20 mouse cellular contexts compared by ENCODE assay signal in genomic region chr2:25408908-25409307, GRCm38 (mm10).
"Had no signal": no experiment of that assay in that cellular context is flagged by ENCODE, and none has a peak within 500 bp of the region (broad histone marks: within the 10 kb centered on the region; RNA-seq: fewer than 3 reads in every experiment).

No protein-coding gene starts in this region.

- H3K36me3 ChIP-seq: heart, embryonic 10.5 days; heart, embryonic 12.5 days; intestine, embryonic 15.5 days; limb, embryonic 13.5 days; liver, embryonic 12.5 days had no signal

- H3K4me1 ChIP-seq: heart, embryonic 10.5 days; heart, embryonic 12.5 days; intestine, embryonic 15.5 days; limb, embryonic 13.5 days; limb, embryonic 15.5 days; liver, embryonic 12.5 days had no signal

- DNase-seq: gastrocnemius, adult 2 months; gastrocnemius, postnatal 10 days; gastrocnemius, postnatal 25 days; heart, adult 2 months; heart, postnatal 10 days; heart, postnatal 4 days; kidney, adult 18-20 months; kidney, adult 8-10 months; kidney, postnatal 10 days; kidney, postnatal 4 days had no signal

- H3K9me3 ChIP-seq: heart, embryonic 10.5 days; heart, embryonic 12.5 days; hindbrain, embryonic 10.5 days; hindbrain, embryonic 12.5 days; intestine, embryonic 15.5 days; limb, embryonic 13.5 days; limb, embryonic 15.5 days; liver, embryonic 12.5 days had no signal

- H3K27me3 ChIP-seq: hindbrain, embryonic 12.5 days had no signal

- H3K4me3 ChIP-seq: gastrocnemius, adult 2 months; heart, adult 2 months; heart, embryonic 10.5 days; heart, embryonic 12.5 days; hindbrain, embryonic 10.5 days; hindbrain, embryonic 12.5 days; intestine, embryonic 15.5 days; layer of hippocampus, adult 2 months; left cerebral cortex, adult 2 months; limb, embryonic 13.5 days; limb, embryonic 15.5 days; liver, embryonic 12.5 days had no signal
